Mouse (Mus musculus) forebrain, embryonic 16.5 days (tissue): Measurements from ENCODE around the gene Ptpn11. TPM values are rescaled to one million over a fixed set of nuclear protein-coding genes. Genes with fewer than 3 reads are reported as not detected.
A peak's percentile ranks its signal among the peaks of the same experiment; 100 is the strongest.

Experiments used
- ATAC-seq: fragments of 200-750 bp; cut with Nextera tagmentation; 2 replicates; pipeline ENCODE4 v1.8.0; 2017; ENCODE audit warnings: mild to moderate bottlenecking, moderate library complexity
- H3K27ac ChIP-seq: fragments of 300-500 bp; sonication (generic); 2 replicates; pipeline ENCODE4 v1.5.1; 2014; ENCODE audit warnings: low read length, control low read depth
- H3K27me3 ChIP-seq: fragments of 300-500 bp; sonication (generic); replicated peaks from 2 replicates; pipeline ENCODE4 v1.6.1; 2014; ENCODE audit warnings: low read length; ENCODE audit not compliant: control insufficient read depth, insufficient read depth
- H3K36me3 ChIP-seq: fragments of 300-500 bp; sonication (generic); 2 replicates; pipeline ENCODE4 v1.6.1; 2014; ENCODE audit not compliant: control insufficient read depth, insufficient read depth
- H3K4me1 ChIP-seq: fragments of 300-500 bp; sonication (generic); replicated peaks from 2 replicates; pipeline ENCODE4 v1.6.1; 2014; ENCODE audit warnings: low read length; ENCODE audit not compliant: control insufficient read depth, insufficient read depth
- H3K4me2 ChIP-seq: fragments of 300-500 bp; sonication (generic); 2 replicates; pipeline ENCODE4 v1.6.1; 2014; ENCODE audit warnings: mild to moderate bottlenecking, low read length, control low read depth
- H3K4me3 ChIP-seq: fragments of 300-500 bp; sonication (generic); replicated peaks from 2 replicates; pipeline ENCODE4 v1.5.1; 2014; ENCODE audit warnings: mild to moderate bottlenecking, low read length, control low read depth
- H3K9ac ChIP-seq: fragments of 300-500 bp; sonication (generic); replicated peaks from 2 replicates; pipeline ENCODE4 v1.6.1; 2014; ENCODE audit warnings: low read depth, low read length, control low read depth
- H3K9me3 ChIP-seq: fragments of 300-500 bp; sonication (generic); 2 replicates; pipeline ENCODE4 v1.6.1; 2016; ENCODE audit warnings: low read length; ENCODE audit not compliant: control insufficient read depth
- WGBS: fragments of 180-500 bp; shearing (Covaris S2); extraction: QIAGEN DNeasy Blood & Tissue Kit; methylation state at CpG from one replicate; pipeline ENCODE4 v1.1.7; 2014; 5-methylcytosine and 5-hydroxymethylcytosine counted together
- polyA plus RNA-seq: library from polyadenylated mRNA; unstranded; fragments of >200 nt; fragmentation: Nextera tagmentation; extraction: Ambion mirVana; gene quantifications from 2 replicates; pipeline ENCODE4 v1.2.1, GENCODE M21; 2015

The Ptpn11 gene
- polyA plus RNA-seq, 1 experiment from 2014 or later: 22.5 TPM

DNA sequence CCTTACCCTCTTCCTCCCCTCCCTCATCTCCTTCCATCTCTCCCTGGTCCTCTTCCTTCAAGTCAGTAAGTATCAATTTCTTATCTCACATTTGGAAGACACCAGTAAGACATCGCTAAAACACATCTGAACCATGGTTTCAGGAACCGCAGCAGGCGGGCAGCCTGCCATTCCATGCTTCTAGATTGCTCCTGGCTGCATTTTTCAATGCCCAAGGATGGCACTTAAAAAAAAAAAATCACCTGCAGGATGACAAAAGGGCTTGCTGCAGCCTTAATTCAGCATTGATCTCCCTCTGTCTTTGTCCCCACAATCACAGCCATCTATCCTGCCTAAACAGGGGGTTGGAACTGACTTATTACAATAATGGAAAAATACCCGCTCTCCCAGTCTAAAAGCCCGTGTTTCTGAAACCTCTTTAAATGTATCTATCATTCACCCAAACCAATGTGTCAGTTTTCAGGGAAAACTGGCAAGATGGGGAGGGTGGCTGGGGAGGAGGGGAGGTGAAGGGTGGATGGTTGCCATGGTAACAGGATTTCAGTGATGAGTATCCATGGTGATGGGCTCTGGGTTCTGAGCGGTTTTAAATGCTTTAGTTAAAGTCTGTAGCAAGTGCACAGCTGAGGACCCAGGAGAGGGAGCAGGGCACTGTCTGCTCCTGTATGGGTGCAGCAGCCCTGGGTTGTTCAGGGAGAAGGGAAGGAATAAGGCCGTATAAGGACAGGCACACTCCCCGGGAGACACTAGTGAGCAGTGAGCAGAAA, 75.6 kb downstream of the Ptpn11 start:
- Histone ChIP-seq H3K4me3 (no peak overlapping the region), H3K4me2 (peak overlapping the region; percentile 11; the same call in 1 of the 2 replicates), H3K27ac (peak overlapping the region; percentile 93), H3K9ac (peak overlapping the region; percentile 2; the same call in 1 of the 2 replicates), H3K27me3 (no peaks in the 10 kb centered on the region), H3K9me3 (no peaks in the 10 kb centered on the region), H3K36me3 (no peaks in the 10 kb centered on the region), H3K4me1 (peaks cover 60% of the 10 kb centered on the region)
- peak; percentile 91 for ATAC-seq
- 25% methylated on average over 8 of the region's 8 CpGs for WGBS

DNA sequence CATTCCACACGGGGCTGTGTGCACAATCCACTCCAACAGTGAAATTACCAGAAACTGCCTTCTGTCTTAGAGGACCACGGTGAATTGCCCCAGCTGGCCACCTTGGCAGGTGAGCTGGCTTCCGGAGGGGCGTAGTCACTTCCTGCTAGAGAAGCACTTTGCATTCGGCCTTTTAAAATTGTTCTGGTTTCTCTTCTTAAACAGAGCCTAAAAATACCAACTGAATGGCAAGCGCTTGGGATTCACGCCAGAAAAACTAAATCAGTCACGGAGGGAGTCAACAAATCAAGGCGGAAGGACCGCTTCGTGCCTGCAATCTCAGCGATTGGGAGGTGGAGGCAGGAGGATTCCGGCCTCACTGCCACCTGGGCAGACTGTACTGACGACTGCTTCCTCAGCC, 77.0 kb downstream of the Ptpn11 start:
- ATAC-seq: no peak
- WGBS: 68% methylated on average over 14 of the region's 14 CpGs
- no peak overlapping the region for H3K9ac ChIP-seq
- H3K27me3 ChIP-seq: no peaks in the 10 kb centered on the region
- peak overlapping the region; percentile 93 for H3K27ac ChIP-seq
- H3K4me1 ChIP-seq: peaks cover 51% of the 10 kb centered on the region
- no peak overlapping the region for H3K4me3 ChIP-seq
- no peak overlapping the region for H3K4me2 ChIP-seq
- H3K36me3 ChIP-seq: no peaks in the 10 kb centered on the region
- no peaks in the 10 kb centered on the region for H3K9me3 ChIP-seq

DNA sequence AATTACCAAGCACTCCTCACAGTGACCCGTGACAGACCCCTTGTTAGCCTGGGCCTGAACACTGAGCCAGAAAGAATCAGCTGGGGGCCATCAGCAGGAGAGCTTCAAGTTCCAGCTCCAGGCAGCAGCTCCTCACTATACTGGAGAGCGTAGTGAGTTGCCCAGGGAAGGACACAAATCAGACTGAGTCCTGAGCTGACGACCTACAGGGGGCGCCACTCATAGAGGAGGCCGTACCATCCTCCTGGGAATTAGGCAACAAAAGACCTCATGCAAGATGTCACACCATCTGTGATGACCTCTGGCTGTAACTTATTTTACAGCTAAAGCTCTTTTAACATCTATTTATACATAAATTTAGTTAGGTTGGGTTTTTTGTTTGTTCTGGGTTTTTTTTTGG, 78.8 kb downstream of the Ptpn11 start:
- Histone ChIP-seq H3K4me3 (no peak overlapping the region), H3K36me3 (no peaks in the 10 kb centered on the region), H3K27ac (no peak overlapping the region), H3K4me1 (peaks cover 37% of the 10 kb centered on the region), H3K9me3 (no peaks in the 10 kb centered on the region), H3K9ac (no peak overlapping the region), H3K27me3 (no peaks in the 10 kb centered on the region), H3K4me2 (no peak overlapping the region)
- ATAC-seq: no peak
- 69% methylated on average over 5 of the region's 5 CpGs for WGBS

DNA sequence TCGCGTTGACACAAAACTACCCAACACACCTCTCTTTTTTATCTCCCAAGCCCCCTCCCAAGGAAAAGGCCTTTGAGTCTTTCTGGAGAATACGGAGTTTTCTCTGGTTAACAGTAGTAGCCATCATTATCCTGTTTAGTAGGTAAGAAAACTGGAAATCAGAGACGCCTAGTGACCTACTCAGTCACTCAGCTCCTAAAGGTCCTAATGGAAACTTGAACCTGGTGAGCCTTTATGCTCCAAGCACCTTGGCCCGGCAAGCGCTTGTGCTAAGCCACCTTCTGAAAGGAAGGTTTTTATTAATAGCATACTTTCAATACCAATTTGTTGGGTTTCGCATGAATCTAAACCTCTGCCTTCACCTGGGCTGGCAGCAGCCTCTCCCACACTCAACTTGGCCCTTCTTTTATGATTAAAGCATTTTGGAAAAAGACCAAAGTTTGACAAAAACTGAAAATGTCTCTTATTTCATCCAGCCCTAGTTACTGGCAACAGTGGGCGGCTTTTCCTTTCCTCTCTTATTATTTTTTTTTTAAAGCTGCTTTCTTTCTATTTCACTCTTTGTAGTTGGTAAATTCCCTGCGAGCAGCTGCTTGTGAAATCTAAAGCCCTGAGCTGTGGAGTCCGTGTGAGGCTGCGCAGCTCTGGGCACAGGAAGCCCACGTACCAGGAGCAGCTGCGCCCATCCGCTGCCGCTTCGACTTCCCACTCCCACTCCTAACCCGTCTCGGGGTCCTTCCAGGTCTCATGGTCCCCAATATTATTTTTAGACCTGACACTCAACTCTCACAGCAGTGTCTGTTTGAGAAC, 79.9 kb downstream of the Ptpn11 start:
- H3K9me3 ChIP-seq: no peaks in the 10 kb centered on the region
- no peaks in the 10 kb centered on the region for H3K36me3 ChIP-seq
- peaks cover 29% of the 10 kb centered on the region for H3K4me1 ChIP-seq
- 81% methylated on average over 18 of the region's 18 CpGs for WGBS
- H3K27ac ChIP-seq: peak overlapping the region; percentile 33; the same call in 1 of the 2 replicates
- no peaks in the 10 kb centered on the region for H3K27me3 ChIP-seq
- no peak overlapping the region for H3K4me3 ChIP-seq
- H3K9ac ChIP-seq: peak overlapping the region; percentile 19; the same call in 1 of the 2 replicates
- no peak overlapping the region for H3K4me2 ChIP-seq
- no peak for ATAC-seq

DNA sequence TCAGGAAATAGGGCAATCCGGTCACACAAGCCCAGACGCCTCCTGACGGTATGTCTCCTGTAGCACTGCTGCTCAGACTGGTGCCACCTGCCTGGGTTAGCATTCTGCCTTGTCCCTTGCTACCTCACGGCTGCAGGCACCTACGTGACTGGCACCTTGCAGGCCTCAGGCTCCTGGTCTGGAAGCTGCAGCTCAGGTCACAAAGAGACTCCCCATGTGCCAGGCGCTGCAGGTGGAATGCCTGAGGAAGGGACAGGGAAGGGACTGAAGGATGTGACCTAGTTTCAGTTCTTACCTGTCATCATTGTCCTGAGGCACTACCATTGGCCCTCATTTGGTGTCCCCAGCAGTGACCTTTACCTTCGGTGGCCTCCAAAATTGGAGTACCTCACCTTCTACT, 82.0 kb downstream of the Ptpn11 start:
- ATAC-seq: no peak
- no peak overlapping the region for H3K4me2 ChIP-seq
- no peaks in the 10 kb centered on the region for H3K36me3 ChIP-seq
- H3K4me3 ChIP-seq: no peak overlapping the region
- H3K4me1 ChIP-seq: peaks cover 8% of the 10 kb centered on the region
- WGBS: 83% methylated on average over 7 of the region's 7 CpGs
- no peaks in the 10 kb centered on the region for H3K27me3 ChIP-seq
- H3K27ac ChIP-seq: no peak overlapping the region
- H3K9me3 ChIP-seq: no peaks in the 10 kb centered on the region
- no peak overlapping the region for H3K9ac ChIP-seq

DNA sequence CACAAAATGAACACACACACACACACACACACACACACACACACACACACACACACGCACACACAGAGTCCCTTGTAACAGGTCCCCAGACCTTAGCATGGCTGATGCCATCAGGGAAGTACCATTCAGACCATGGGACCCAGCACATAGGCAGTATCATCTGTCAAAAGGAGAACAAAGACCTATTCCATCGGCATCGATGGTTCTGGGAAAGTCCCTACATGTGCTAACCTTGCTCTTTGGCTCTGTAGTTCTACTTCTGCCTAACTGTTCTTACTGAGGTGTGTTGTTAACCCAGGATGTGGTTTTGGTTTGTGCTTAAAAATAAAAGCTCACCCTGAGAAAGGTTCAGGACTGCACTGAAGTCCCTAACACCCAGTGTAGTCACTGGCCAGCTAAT, 84.3 kb downstream of the Ptpn11 start:
- no peaks in the 10 kb centered on the region for H3K9me3 ChIP-seq
- no peak overlapping the region for H3K4me2 ChIP-seq
- no peak overlapping the region for H3K9ac ChIP-seq
- no peaks in the 10 kb centered on the region for H3K4me1 ChIP-seq
- WGBS: 76% methylated on average over 3 of the region's 3 CpGs
- H3K4me3 ChIP-seq: no peak overlapping the region
- H3K27ac ChIP-seq: no peak overlapping the region
- H3K36me3 ChIP-seq: no peaks in the 10 kb centered on the region
- H3K27me3 ChIP-seq: no peaks in the 10 kb centered on the region
- ATAC-seq: no peak

DNA sequence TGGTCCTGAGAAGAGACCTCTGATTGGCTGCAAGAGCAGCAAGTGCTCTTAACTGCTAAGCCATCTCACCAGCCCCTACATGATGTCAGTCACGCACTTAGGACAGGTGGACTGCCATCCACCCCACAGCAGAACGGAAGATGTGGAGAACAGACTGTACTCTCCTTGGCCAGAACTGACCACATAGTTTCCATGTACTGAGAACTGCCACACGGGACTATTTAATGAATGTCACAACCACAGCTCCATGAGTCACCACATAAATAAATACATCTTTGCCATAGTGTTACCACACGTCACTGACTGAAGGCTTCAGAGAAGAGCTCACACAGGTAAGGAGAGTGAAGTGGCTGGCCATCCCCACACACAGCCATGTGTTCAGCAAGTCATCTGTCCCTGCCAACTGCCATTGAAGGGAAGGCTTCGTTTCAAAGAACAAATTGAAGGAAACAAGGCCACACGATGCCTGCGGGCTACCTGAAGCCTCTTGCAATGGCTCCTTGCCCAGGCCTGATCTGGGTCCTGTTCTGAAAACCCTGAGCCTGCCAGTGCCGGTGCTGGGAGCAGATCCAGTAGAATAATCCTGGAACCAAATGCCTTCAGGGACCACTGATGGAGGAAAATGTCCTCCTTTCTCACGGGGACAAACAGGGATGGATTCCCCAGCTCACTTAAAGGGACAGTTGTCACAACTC, 90.2 kb downstream of the Ptpn11 start:
- H3K27ac ChIP-seq: no peak overlapping the region
- H3K27me3 ChIP-seq: no peaks in the 10 kb centered on the region
- WGBS: 86% methylated on average over 9 of the region's 9 CpGs
- H3K9me3 ChIP-seq: no peaks in the 10 kb centered on the region
- H3K4me3 ChIP-seq: no peak overlapping the region
- no peak for ATAC-seq
- H3K4me2 ChIP-seq: no peak overlapping the region
- no peak overlapping the region for H3K9ac ChIP-seq
- no peaks in the 10 kb centered on the region for H3K4me1 ChIP-seq
- H3K36me3 ChIP-seq: no peaks in the 10 kb centered on the region

DNA sequence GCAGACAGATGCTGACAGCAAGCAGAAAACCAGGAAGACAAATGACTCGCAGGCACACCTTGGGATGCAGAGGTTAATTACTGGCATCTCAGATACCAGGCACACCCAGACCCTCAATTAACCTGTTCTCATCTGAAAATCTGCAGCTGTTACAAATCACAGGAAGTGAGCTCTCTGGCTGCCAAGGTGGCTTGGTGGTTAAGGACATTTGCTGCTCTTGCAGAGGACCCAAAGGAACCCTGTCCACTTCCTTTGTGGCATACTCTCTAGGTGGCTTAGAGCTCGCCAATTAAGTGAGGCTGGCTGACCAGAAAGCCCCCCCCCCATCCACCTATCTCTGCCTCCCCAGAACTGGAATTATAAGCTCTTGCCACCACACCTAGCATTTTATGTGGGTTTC, 91.1 kb downstream of the Ptpn11 start:
- Histone ChIP-seq H3K9ac (no peak overlapping the region), H3K4me3 (no peak overlapping the region), H3K4me1 (no peaks in the 10 kb centered on the region), H3K27me3 (no peaks in the 10 kb centered on the region), H3K4me2 (no peak overlapping the region), H3K27ac (no peak overlapping the region), H3K9me3 (no peaks in the 10 kb centered on the region), H3K36me3 (no peaks in the 10 kb centered on the region)
- 52% methylated on average over 2 of the region's 2 CpGs for WGBS
- no peak for ATAC-seq

DNA sequence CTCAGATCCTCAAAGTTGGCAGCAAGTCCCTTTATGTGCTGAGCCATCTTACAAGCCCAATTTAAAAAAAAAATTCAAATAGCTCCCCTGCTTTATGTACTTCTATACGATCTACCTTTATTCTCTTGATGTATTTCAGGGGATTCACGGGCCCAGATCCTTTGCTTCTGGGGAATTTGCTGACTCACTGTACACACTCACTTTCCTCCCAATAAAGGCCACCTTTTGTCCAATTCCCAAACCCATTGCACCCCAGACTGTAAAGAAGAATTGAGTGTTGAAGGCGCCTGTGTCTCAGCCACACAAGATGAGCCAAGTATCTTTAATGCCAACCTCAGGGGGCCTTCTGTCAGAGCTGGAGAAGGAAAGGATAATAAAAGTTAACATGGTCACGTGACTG, 93.2 kb downstream of the Ptpn11 start:
- H3K27ac ChIP-seq: no peak overlapping the region
- H3K4me1 ChIP-seq: peaks cover 3% of the 10 kb centered on the region; the same call in 1 of the 2 replicates
- 80% methylated on average over 4 of the region's 4 CpGs for WGBS
- H3K4me2 ChIP-seq: no peak overlapping the region
- H3K36me3 ChIP-seq: no peaks in the 10 kb centered on the region
- no peak for ATAC-seq
- no peak overlapping the region for H3K9ac ChIP-seq
- H3K4me3 ChIP-seq: no peak overlapping the region
- no peaks in the 10 kb centered on the region for H3K27me3 ChIP-seq
- H3K9me3 ChIP-seq: no peaks in the 10 kb centered on the region
